Mouse (Mus musculus): ENCODE data around the gene Cnnm1. TPM values are rescaled to one million over a fixed set of nuclear protein-coding genes. Genes with fewer than 3 reads are reported as not detected.

The Cnnm1 gene
- total and polyA plus RNA-seq, 3 experiments: 0.04 TPM; not detected in 2

- DNase-seq (ENCODE audit: low read depth, low spot score): no peak
- H3K27ac ChIP-seq (ENCODE audit: control insufficient read depth, low read depth, low read length): no peak overlapping the region
- no peak for TF ChIP-seq POLR2AphosphoS2 (IDR thresholded peaks at IDR 0.05; ENCODE audit: low read length)
- no peak for TF ChIP-seq TBP (IDR thresholded peaks at IDR 0.05; ENCODE audit: low read depth, low read length)
- no peak for TF ChIP-seq MYB (IDR thresholded peaks at IDR 0.05; ENCODE audit: low read depth, low read length)
- no peak for TF ChIP-seq ZNF384 (IDR thresholded peaks at IDR 0.05; ENCODE audit: low read depth, low read length)
- TF ChIP-seq ZC3H11A (IDR thresholded peaks at IDR 0.05; ENCODE audit: low read depth, low read length): no peak
- no peak for TF ChIP-seq HCFC1 (IDR thresholded peaks at IDR 0.05; ENCODE audit: low read depth, low read length)
- TF ChIP-seq CTCF (IDR thresholded peaks at IDR 0.05 in 2 of 3, conservative IDR thresholded peaks at IDR 0.05 in 1 of 3; ENCODE audit: control insufficient read depth in 1 of 3, insufficient read depth in 1 of 3, low read depth in 2 of 3, low read length in 3 of 3, poor library complexity in 1 of 3, severe bottlenecking in 1 of 3): no peak
- no peak for TF ChIP-seq SIN3A (IDR thresholded peaks at IDR 0.05; ENCODE audit: low read length)
- no peak for TF ChIP-seq KAT2A (conservative IDR thresholded peaks at IDR 0.05; ENCODE audit: low read depth, low read length)
- TF ChIP-seq USF1 (IDR thresholded peaks at IDR 0.05; ENCODE audit: low read depth, low read length): no peak
- no peaks in the 10 kb centered on the region for H3K36me3 ChIP-seq (ENCODE audit: control insufficient read depth in 1 of 2, insufficient read depth in 2 of 2, low read length in 2 of 2)
- no peak overlapping the region for H3K9ac ChIP-seq (ENCODE audit: control insufficient read depth, low read depth, low read length, poor library complexity, severe bottlenecking)
- H3K9me3 ChIP-seq (replicated peaks; ENCODE audit: insufficient read depth, low read length): no peaks in the 10 kb centered on the region
- H3K27me3 ChIP-seq (ENCODE audit: control insufficient read depth in 1 of 2, insufficient read depth in 2 of 2, low read length in 2 of 2): peaks cover 11 to 21% of the 10 kb centered on the region in 2 experiments
- no peaks in the 10 kb centered on the region for H3K4me1 ChIP-seq (ENCODE audit: control insufficient read depth in 1 of 2, insufficient read depth in 2 of 2, low read length in 2 of 2)
- no peaks in the 10 kb centered on the region for H3K79me2 ChIP-seq (ENCODE audit: control insufficient read depth, insufficient read depth, low read length, poor library complexity)
- H3K4me3 ChIP-seq (ENCODE audit: control insufficient read depth in 1 of 2, insufficient read depth in 1 of 2, low read depth in 2 of 2, low read length in 2 of 2): no peak overlapping the region
Observed at GRCm38 (mm10) chr19:43465076-43465475, 24.8 kb downstream of the Cnnm1 start.

DNA sequence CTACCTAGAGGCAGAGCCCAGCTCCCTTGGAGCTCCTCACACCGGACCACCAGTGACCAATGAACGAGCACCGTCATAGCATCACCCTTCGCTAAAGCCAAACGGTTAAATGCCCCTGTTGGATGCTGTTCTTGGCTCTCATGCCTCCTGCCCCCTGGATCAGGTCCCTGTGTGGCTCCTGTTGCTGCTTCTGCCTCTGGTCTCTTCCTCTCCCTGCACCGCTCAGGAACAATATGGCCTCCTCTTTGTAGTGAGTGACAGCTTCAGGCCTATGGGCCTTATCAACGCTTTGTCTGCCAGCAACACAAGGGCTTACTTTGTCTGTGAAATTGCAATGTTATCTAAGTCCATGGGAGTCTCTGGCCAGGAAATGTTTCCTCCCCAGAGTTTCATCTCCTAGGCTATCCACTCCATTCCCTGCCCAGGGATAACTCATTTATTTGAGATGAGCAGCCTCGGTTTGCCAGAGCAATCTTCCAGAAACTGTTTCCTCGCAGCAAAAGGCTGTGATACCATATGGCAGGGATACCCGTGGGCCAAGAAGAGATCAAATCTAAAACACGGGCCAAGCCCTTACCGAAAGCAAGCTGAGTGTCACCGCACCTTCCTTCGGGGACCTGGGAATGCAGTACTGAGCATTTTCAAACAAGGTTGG is 25.5 kb downstream of the Cnnm1 start:
- H3K79me2 ChIP-seq (ENCODE audit: control insufficient read depth, insufficient read depth, low read length, poor library complexity): no peaks in the 10 kb centered on the region
- no peaks in the 10 kb centered on the region for H3K4me1 ChIP-seq (ENCODE audit: control insufficient read depth in 1 of 2, insufficient read depth in 2 of 2, low read length in 2 of 2)
- H3K4me3 ChIP-seq (ENCODE audit: control insufficient read depth in 1 of 2, insufficient read depth in 1 of 2, low read depth in 2 of 2, low read length in 2 of 2): no peak overlapping the region
- H3K27ac ChIP-seq (ENCODE audit: control insufficient read depth, low read depth, low read length): no peak overlapping the region
- H3K36me3 ChIP-seq (ENCODE audit: control insufficient read depth in 1 of 2, insufficient read depth in 2 of 2, low read length in 2 of 2): no peaks in the 10 kb centered on the region
- H3K9ac ChIP-seq (ENCODE audit: control insufficient read depth, low read depth, low read length, poor library complexity, severe bottlenecking): no peak overlapping the region
- H3K9me3 ChIP-seq (replicated peaks; ENCODE audit: insufficient read depth, low read length): no peaks in the 10 kb centered on the region
- DNase-seq (ENCODE audit: low read depth, low spot score): no peak
- no peak for TF ChIP-seq BHLHE40 (IDR thresholded peaks at IDR 0.05; ENCODE audit: borderline replicate concordance, low read depth, low read length)
- no peak for TF ChIP-seq UBTF (IDR thresholded peaks at IDR 0.05; ENCODE audit: borderline replicate concordance, insufficient read depth, low read depth, low read length)
- no peak for TF ChIP-seq RCOR1 (IDR thresholded peaks at IDR 0.05; ENCODE audit: low read depth, low read length)
- TF ChIP-seq SMC3 (IDR thresholded peaks at IDR 0.05; ENCODE audit: low read depth, low read length): no peak
- TF ChIP-seq KAT2A (conservative IDR thresholded peaks at IDR 0.05; ENCODE audit: low read depth, low read length): no peak
- TF ChIP-seq JUND (IDR thresholded peaks at IDR 0.05; ENCODE audit: low read depth, low read length): no peak
- no peak for TF ChIP-seq TCF12 (IDR thresholded peaks at IDR 0.05; ENCODE audit: low read depth, low read length)
- no peak for TF ChIP-seq MXI1 (IDR thresholded peaks at IDR 0.05; ENCODE audit: low read depth, low read length)
- TF ChIP-seq SIN3A (IDR thresholded peaks at IDR 0.05; ENCODE audit: low read length): no peak
- H3K27me3 ChIP-seq (ENCODE audit: control insufficient read depth in 1 of 2, insufficient read depth in 2 of 2, low read length in 2 of 2): peaks cover 14 to 21% of the 10 kb centered on the region in 2 experiments
